ENCODE assay signal across 11 mouse cellular contexts in the genomic region with DNA sequence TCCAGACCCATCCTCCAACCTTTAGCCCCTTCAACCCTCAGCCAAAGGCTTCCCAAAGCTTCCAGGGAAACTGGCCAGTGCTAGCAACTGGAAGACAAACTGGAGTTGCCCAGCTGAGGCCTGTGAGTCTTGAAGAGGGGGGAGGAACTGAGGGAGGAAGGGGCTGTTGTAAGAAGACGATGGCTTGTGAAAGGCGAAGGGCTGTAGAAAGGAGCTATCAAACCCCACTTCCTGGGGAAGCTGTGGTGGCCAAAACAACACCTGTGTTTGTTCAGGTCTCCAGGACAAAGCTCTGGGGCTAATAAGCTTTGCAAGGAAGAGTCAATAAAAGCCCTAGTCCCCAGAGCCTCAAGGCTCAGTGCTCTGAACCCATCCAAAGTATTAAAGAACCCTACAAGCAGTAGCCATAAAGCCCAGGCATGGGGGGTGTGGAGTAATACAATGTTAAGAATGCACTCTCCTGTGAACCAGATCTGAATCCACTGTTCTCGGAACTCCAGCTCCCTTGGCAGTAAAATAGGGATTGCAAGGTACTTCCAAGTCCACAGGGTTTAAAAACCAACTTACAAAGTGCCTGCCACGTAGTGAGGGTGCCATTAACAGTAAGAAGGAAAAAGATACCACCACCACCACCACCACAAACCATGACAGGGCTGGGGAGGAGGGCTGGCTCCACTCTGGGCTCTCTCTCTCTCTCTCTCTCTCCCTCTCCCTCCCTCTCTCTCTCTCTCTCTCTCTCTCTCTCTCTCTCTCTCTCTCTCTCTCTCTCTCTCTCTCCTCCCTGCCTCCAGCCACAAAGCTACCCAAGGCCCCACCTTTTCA. TPM values are rescaled to one million over a fixed set of nuclear protein-coding genes. Genes with fewer than 3 reads are reported as not detected.
DNase-seq lines count a peak whose midpoint lies in the region; ATAC-seq and TF ChIP-seq lines count a peak whose summit lies in the region.
"Had no signal": no experiment of that assay in that cellular context is flagged by ENCODE, and none has a peak within 500 bp of the region (broad histone marks: within the 10 kb centered on the region; RNA-seq: fewer than 3 reads in every experiment).

No protein-coding gene starts in this region.

- no peak overlapping the region for H3K4me3 ChIP-seq in heart, embryonic 16.5 days (ENCODE audit: low read length)
- H3K4me3 ChIP-seq in heart, adult 2 months: no peak overlapping the region
- no peak overlapping the region for H3K4me3 ChIP-seq in spleen, adult 2 months (ENCODE audit: extremely low read depth, insufficient read depth, insufficient read length)
- H3K4me3 ChIP-seq in stomach, embryonic 15.5 days (replicated peaks): no peak overlapping the region
- H3K4me3 ChIP-seq: neural tube, embryonic 12.5 days had no signal

- no peaks in the 10 kb centered on the region for H3K27me3 ChIP-seq in heart, embryonic 16.5 days (ENCODE audit: control insufficient read depth, insufficient read depth, low read length)
- no peaks in the 10 kb centered on the region for H3K27me3 ChIP-seq in heart, adult 2 months (ENCODE audit: control insufficient read depth, insufficient read depth, low read length)
- no peaks in the 10 kb centered on the region for H3K27me3 ChIP-seq in spleen, adult 2 months (ENCODE audit: control insufficient read depth, insufficient read depth, low read length)
- no peaks in the 10 kb centered on the region for H3K27me3 ChIP-seq in stomach, embryonic 15.5 days (replicated peaks)
- H3K27me3 ChIP-seq: neural tube, embryonic 12.5 days had no signal

- ATAC-seq in heart, embryonic 16.5 days (replicated peaks; ENCODE audit: extremely low read depth, insufficient read depth, low FRiP score): no peak
- ATAC-seq in granulocyte monocyte progenitor cell, adult 5-6 weeks (replicated peaks; ENCODE audit: poor library complexity, severe bottlenecking): peak; percentile 73
- no peak for ATAC-seq in stomach, embryonic 15.5 days (ENCODE audit: insufficient read depth, low FRiP score, low read depth)
- no peak for ATAC-seq in activated CD4-positive, CD25-positive, alpha-beta regulatory T cell, adult 4 months

- 40% methylated on average over 4 of the region's 4 CpGs for WGBS in heart, embryonic 16.5 days
- 48% methylated on average over 4 of the region's 4 CpGs for WGBS in heart, adult 2 months
- 25% methylated on average over 4 of the region's 4 CpGs for WGBS in spleen, adult 2 months
- 48% methylated on average over 4 of the region's 4 CpGs for WGBS in stomach, embryonic 15.5 days

- no peak for DNase-seq in heart, adult 2 months
- DNase-seq in spleen, adult 2 months (ENCODE audit: low read depth in 1 of 2, low spot score in 2 of 2): no peak
- DNase-seq in spleen, postnatal 4 days (ENCODE audit: low spot score in 2 of 2): no peak
- DNase-seq in embryo, embryonic 10 days (ENCODE audit: low spot score): no peak

- peaks cover 64% of the 10 kb centered on the region for H3K4me1 ChIP-seq in heart, embryonic 16.5 days (ENCODE audit: control insufficient read depth, insufficient read depth, low read length)
- H3K4me1 ChIP-seq in heart, adult 2 months (ENCODE audit: control insufficient read depth, insufficient read depth, low read length): peaks cover 13% of the 10 kb centered on the region
- peaks cover 32% of the 10 kb centered on the region for H3K4me1 ChIP-seq in spleen, adult 2 months (ENCODE audit: control insufficient read depth, insufficient read depth, insufficient read length)
- peaks cover 43% of the 10 kb centered on the region for H3K4me1 ChIP-seq in stomach, embryonic 15.5 days

- H3K9me3 ChIP-seq in heart, embryonic 16.5 days (replicated peaks; ENCODE audit: control insufficient read depth, low read length): no peaks in the 10 kb centered on the region
- no peaks in the 10 kb centered on the region for H3K9me3 ChIP-seq in stomach, embryonic 15.5 days
- H3K9me3 ChIP-seq: G1E; neural tube, embryonic 12.5 days had no signal

- no peak overlapping the region for H3K4me2 ChIP-seq in heart, embryonic 16.5 days (ENCODE audit: low read depth, low read length)
- H3K4me2 ChIP-seq in stomach, embryonic 15.5 days: no peak overlapping the region
- H3K4me2 ChIP-seq: neural tube, embryonic 12.5 days had no signal

- H3K27ac ChIP-seq in heart, embryonic 16.5 days (ENCODE audit: low read length): peak overlapping the region; percentile 74
- no peak overlapping the region; the same call in 1 of the 2 replicates for H3K27ac ChIP-seq in heart, adult 2 months
- peak overlapping the region; percentile 25; the same call in 1 of the 2 replicates for H3K27ac ChIP-seq in spleen, adult 2 months (ENCODE audit: insufficient read depth, low read length)
- H3K27ac ChIP-seq in stomach, embryonic 15.5 days: peak overlapping the region; percentile 60
- H3K27ac ChIP-seq: macrophage; neural tube, embryonic 12.5 days had no signal

- no peak for TF ChIP-seq EP300 in heart, adult 2 months (IDR thresholded peaks at IDR 0.05; ENCODE audit: insufficient read depth, low read depth, low read length)

- peaks cover 6% of the 10 kb centered on the region; the same call in 1 of the 2 replicates for H3K36me3 ChIP-seq in heart, embryonic 16.5 days (ENCODE audit: control insufficient read depth, insufficient read depth)
- H3K36me3 ChIP-seq in heart, adult 2 months (ENCODE audit: control insufficient read depth, insufficient read depth, low read length): no peaks in the 10 kb centered on the region; the same call in 1 of the 2 replicates
- no peaks in the 10 kb centered on the region for H3K36me3 ChIP-seq in spleen, adult 2 months (ENCODE audit: control insufficient read depth, insufficient read depth, low read length)
- peaks cover 3% of the 10 kb centered on the region; the same call in 1 of the 2 replicates for H3K36me3 ChIP-seq in stomach, embryonic 15.5 days
- H3K36me3 ChIP-seq: G1E had no signal

- no peak for TF ChIP-seq CTCF in heart, adult 2 months (IDR thresholded peaks at IDR 0.05)
- no peak for TF ChIP-seq CTCF in spleen, adult 2 months (IDR thresholded peaks at IDR 0.05; ENCODE audit: extremely low read depth, insufficient read depth, insufficient read length, insufficient replicate concordance)

- TF ChIP-seq POLR2A in heart, adult 2 months (IDR thresholded peaks at IDR 0.05; ENCODE audit: insufficient read depth, low read depth, low read length): no peak
- no peak for TF ChIP-seq POLR2A in spleen, adult 2 months (IDR thresholded peaks at IDR 0.05; ENCODE audit: low read depth, low read length)

- H3K9ac ChIP-seq in heart, embryonic 16.5 days (ENCODE audit: low read length): no peak overlapping the region
- no peak overlapping the region for H3K9ac ChIP-seq in heart, adult 2 months (ENCODE audit: low read depth, low read length)
- no peak overlapping the region for H3K9ac ChIP-seq in stomach, embryonic 15.5 days
- H3K9ac ChIP-seq: neural tube, embryonic 12.5 days had no signal

- intact Hi-C loops in heart, adult 2 months (cut with DNase I): no loop called here

- no peaks in the 10 kb centered on the region; the same call in none of the 2 replicates for H3K79me2 ChIP-seq in heart, adult 2 months (replicated peaks; ENCODE audit: control insufficient read depth, insufficient read depth, low read length)

RNA-seq across cellular contexts. Expression of gene Actn1, which starts 49.2 kb away (rescaled TPM):
- 31.0 and 33.1 TPM in 2 replicates for polyA plus RNA-seq in heart, embryonic 16.5 days (2015; fragmentation: Nextera tagmentation; extraction: Ambion mirVana)
- 10 to 100 TPM; 30.6 to 31.7 TPM for total RNA-seq in heart, adult 2 months (2021)
- polyA plus RNA-seq in heart, adult 2 months (2012; rRNA removed): 29.0 and 31.1 TPM in 2 replicates
- 81.7 and 84.7 TPM in 2 replicates for polyA plus RNA-seq in spleen, adult 2 months (2012; rRNA removed)
- 14.7 and 18.2 TPM in 2 replicates for total RNA-seq in granulocyte monocyte progenitor cell, adult 5-6 weeks (2014; fragmentation: Nextera tagmentation)
- 10.1 and 13.9 TPM in 2 replicates for total RNA-seq in granulocyte monocyte progenitor cell, adult 5-6 weeks (2017)
- 61.2 and 65.0 TPM in 2 replicates for polyA plus RNA-seq in stomach, embryonic 15.5 days (2015; fragmentation: Nextera tagmentation; extraction: Ambion mirVana)
- 10 to 100 TPM; 31.8 to 34.3 TPM for polyA plus RNA-seq in activated CD4-positive, CD25-positive, alpha-beta regulatory T cell, adult 4 months (2017; shearing (Covaris generic))
